Mouse (Mus musculus) ES-Bruce4 (cell line): ENCODE measurements around the gene Maml3.

ENCODE experiments used
- CTCF ChIP-seq: IDR thresholded peaks from one replicate; pipeline ENCODE4 v1.8.1; 2011; ENCODE audit warnings: low read depth, low read length
- POLR2A ChIP-seq: IDR thresholded peaks from one replicate; pipeline ENCODE4 v1.8.1; 2011; ENCODE audit warnings: low read length; ENCODE audit not compliant: insufficient read depth

GRCm38 (mm10) chr3:51974153-51974552 lies 130.7 kb downstream of the Maml3 start:
- TF ChIP-seq POLR2A (no peak), CTCF (no peak)
